Mouse (Mus musculus) liver, postnatal 0 days (tissue): ENCODE measurements around the gene Lmf1.

Experiments
- CTCF ChIP-seq: sonication (generic); IDR thresholded peaks from 2 replicates; pipeline ENCODE4 v1.5.1; 2016; ENCODE audit warnings: antibody characterized with exemption, low read depth
- EP300 ChIP-seq: IDR thresholded peaks from 2 replicates; pipeline ENCODE4 v1.6.1; 2016; ENCODE audit warnings: antibody characterized with exemption, low read depth, mild to moderate bottlenecking

DNA sequence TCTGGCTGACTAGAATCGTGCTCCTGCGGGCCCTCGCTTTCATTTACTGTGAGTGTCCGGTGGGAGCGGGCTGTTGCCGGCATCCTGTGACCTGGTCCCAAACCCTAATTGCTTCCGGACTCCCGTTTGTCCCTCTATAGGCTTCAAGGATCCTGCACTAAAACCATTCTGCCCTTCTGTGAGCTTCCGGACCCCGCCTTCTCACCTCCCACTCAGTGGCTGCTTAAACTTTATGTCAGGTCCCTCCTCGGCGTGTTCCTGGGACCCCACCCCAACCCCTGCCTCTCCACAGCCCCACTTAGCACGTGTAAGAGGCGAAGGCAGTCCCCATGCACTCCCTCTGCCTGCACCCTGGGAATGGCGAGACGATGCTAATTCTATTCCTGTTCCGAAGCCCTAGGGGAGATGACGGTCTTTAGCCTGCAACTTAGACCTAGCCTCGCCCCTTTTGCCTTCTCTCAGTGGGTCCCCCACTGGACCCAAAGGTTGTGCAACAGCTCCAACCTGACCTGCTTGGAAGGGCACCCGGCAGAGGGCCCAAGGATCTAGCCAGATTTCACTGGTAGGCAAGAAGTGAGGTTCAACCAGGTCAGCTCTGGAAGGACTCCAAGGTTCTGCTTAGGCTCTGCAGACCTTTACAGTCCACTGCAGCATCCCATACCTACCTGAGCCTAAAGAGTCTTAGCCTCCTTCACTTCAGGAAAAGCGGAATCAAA, 605 bp downstream of the Lmf1 start:
- TF ChIP-seq CTCF (no peak), EP300 (no peak)
